Mouse (Mus musculus): ENCODE measurements around the gene Fut7.
"Not testable (repeated sequence)": the region's sequence is repeated elsewhere in the genome, so short reads cannot be mapped to it uniquely, and the experiment has no call there.

Gene Fut7

GRCm38 (mm10) chr2:25422587-25423410, at the start of gene Fut7:
TSS of gene Fut7 (plus strand) at chr2:25423267.
- DNase-seq, result no peak

- DNase-seq, result no peak
Observed at GRCm38 (mm10) chr2:25373431-25373830, 49.6 kb upstream of the Fut7 start.

- no peak for DNase-seq
Observed at GRCm38 (mm10) chr2:25376589-25376988, 46.5 kb upstream of the Fut7 start.

- no peak for DNase-seq
Observed at GRCm38 (mm10) chr2:25384492-25384891, 38.6 kb upstream of the Fut7 start.

- no peak for DNase-seq
Observed at GRCm38 (mm10) chr2:25391266-25391665, 31.8 kb upstream of the Fut7 start.

- peak; percentile 30 for DNase-seq
Observed at GRCm38 (mm10) chr2:25394281-25395221, 28.5 kb upstream of the Fut7 start.

- no peak for DNase-seq
Observed at GRCm38 (mm10) chr2:25395721-25396596, 27.1 kb upstream of the Fut7 start, which contains the start of gene Entpd2. TSS of gene Entpd2 (plus strand) at chr2:25395874.

- DNase-seq, result no peak
Observed at GRCm38 (mm10) chr2:25396597-25396983, 26.5 kb upstream of the Fut7 start.

GRCm38 (mm10) chr2:25397010-25397409, 26.1 kb upstream of the Fut7 start:
- DNase-seq, result no peak

GRCm38 (mm10) chr2:25398065-25398464, 25.0 kb upstream of the Fut7 start:
- DNase-seq, result no peak

GRCm38 (mm10) chr2:25399051-25399450, 24.0 kb upstream of the Fut7 start, which contains the start of gene Npdc1:
TSS of gene Npdc1 (plus strand) at chr2:25399351.
- no peak for DNase-seq

GRCm38 (mm10) chr2:25400291-25400690, 22.8 kb upstream of the Fut7 start:
- DNase-seq, result no peak

GRCm38 (mm10) chr2:25400764-25401163, 22.3 kb upstream of the Fut7 start:
- peak; percentile 58 for DNase-seq

- peak; percentile 41 for DNase-seq
Observed at GRCm38 (mm10) chr2:25402377-25402971, 20.6 kb upstream of the Fut7 start.

GRCm38 (mm10) chr2:25402972-25403601, 20.0 kb upstream of the Fut7 start:
- peak; percentile 90 for DNase-seq

GRCm38 (mm10) chr2:25403994-25404393, 19.1 kb upstream of the Fut7 start:
- no peak for DNase-seq

GRCm38 (mm10) chr2:25408908-25409307, 14.2 kb upstream of the Fut7 start:
- DNase-seq, result no peak

GRCm38 (mm10) chr2:25413436-25413835, 9.6 kb upstream of the Fut7 start:
- not testable (repeated sequence) for DNase-seq

GRCm38 (mm10) chr2:25417426-25417825, 5.6 kb upstream of the Fut7 start:
- DNase-seq, result no peak

GRCm38 (mm10) chr2:25421896-25422295, 1.2 kb upstream of the Fut7 start:
- DNase-seq, result no peak

GRCm38 (mm10) chr2:25423626-25424025, 559 bp downstream of the Fut7 start:
- no peak for DNase-seq

- DNase-seq, result no peak
Observed at GRCm38 (mm10) chr2:25425481-25425880, 2.4 kb downstream of the Fut7 start.

Data from right cerebral cortex, postnatal 25 days (tissue).